Mouse (Mus musculus): ENCODE measurements around the gene Tcl1b4. TPM values are rescaled to one million over a fixed set of nuclear protein-coding genes. Genes with fewer than 3 reads are reported as not detected.

Tcl1b4 gene
- polyA plus RNA-seq, 1 experiment from 2014 or later: not detected

Other genes starting within 250 kb of the Tcl1b4 start
- 0.14 and 0.18 TPM in 2 replicates for gene Syne3, start 192.1 kb upstream of the Tcl1b4 start, polyA plus RNA-seq (2016; fragmentation: Nextera tagmentation; extraction: Ambion mirVana)
- gene Glrx5, start 169.3 kb upstream of the Tcl1b4 start, polyA plus RNA-seq (2016; fragmentation: Nextera tagmentation; extraction: Ambion mirVana): 161 and 165 TPM in 2 replicates
- gene Tcl1b2, start 55.9 kb upstream of the Tcl1b4 start, polyA plus RNA-seq (2016; fragmentation: Nextera tagmentation; extraction: Ambion mirVana): not detected in 2 replicates
- gene Tcl1b1, start 42.3 kb upstream of the Tcl1b4 start, polyA plus RNA-seq (2016; fragmentation: Nextera tagmentation; extraction: Ambion mirVana): not detected in 2 replicates
- gene Tcl1b5, start 25.6 kb upstream of the Tcl1b4 start, polyA plus RNA-seq (2016; fragmentation: Nextera tagmentation; extraction: Ambion mirVana): not detected in 2 replicates
- gene Tcl1b3, start 10.9 kb upstream of the Tcl1b4 start, polyA plus RNA-seq (2016; fragmentation: Nextera tagmentation; extraction: Ambion mirVana): not detected in 2 replicates
- gene Tcl1, start 20.8 kb downstream of the Tcl1b4 start, polyA plus RNA-seq (2016; fragmentation: Nextera tagmentation; extraction: Ambion mirVana): not detected in 2 replicates
- gene Tunar, start 131.9 kb downstream of the Tcl1b4 start, polyA plus RNA-seq (2016; fragmentation: Nextera tagmentation; extraction: Ambion mirVana): 1.9 and 2.2 TPM in 2 replicates